Mouse (Mus musculus) liver, embryonic 14.5 days (tissue): Measurements from ENCODE around the gene Dync2li1.

Experiments
- CTCF ChIP-seq: IDR thresholded peaks from 2 replicates; pipeline ENCODE4 v1.5.1; 2016; ENCODE audit warnings: antibody characterized with exemption, low read depth, control low read depth
- EP300 ChIP-seq: IDR thresholded peaks from 2 replicates; pipeline ENCODE4 v1.6.1; 2016; ENCODE audit warnings: antibody characterized with exemption, low read depth

DNA sequence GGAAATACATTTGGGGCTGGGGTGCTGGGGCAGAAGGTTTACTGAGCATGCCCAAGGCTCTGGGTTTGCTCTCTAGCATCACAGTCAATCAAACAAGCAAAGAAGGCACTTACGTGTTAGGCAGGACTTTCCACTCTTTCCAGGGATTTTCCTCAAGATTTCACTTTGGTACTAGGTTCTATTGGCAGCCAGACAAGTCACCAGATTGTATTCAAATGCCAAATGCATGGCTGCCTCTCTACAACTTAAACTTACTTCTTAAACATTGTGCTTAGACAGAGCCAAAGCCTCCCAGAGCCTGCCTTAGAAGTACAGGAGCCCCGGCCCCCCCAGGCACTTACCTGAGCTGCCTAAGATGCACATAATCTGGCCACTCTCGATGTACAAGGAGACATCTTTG lies 55.4 kb downstream of the Dync2li1 start:
- no peak for TF ChIP-seq CTCF
- no peak for TF ChIP-seq EP300
